Mouse (Mus musculus): Measurements from ENCODE around the gene Midn.

Midn gene

GRCm38 (mm10) chr10:80170052-80170451 lies 22.0 kb downstream of the Midn start:
- DNase-seq (ENCODE audit: extremely low read depth, low read depth, low spot score), result no peak

GRCm38 (mm10) chr10:80170601-80171021 lies 22.5 kb downstream of the Midn start:
- no peak for DNase-seq (ENCODE audit: extremely low read depth, low read depth, low spot score)

- no peak for DNase-seq (ENCODE audit: extremely low read depth, low read depth, low spot score)
Measured at GRCm38 (mm10) chr10:80171252-80171651, 23.2 kb downstream of the Midn start.

- DNase-seq (ENCODE audit: extremely low read depth, low read depth, low spot score), result no peak
Measured at GRCm38 (mm10) chr10:80171760-80172526, 23.9 kb downstream of the Midn start.

- DNase-seq (ENCODE audit: extremely low read depth, low read depth, low spot score), result no peak
Measured at GRCm38 (mm10) chr10:80172527-80173292, 24.6 kb downstream of the Midn start, which contains the start of gene 1600002K03Rik. TSS of gene 1600002K03Rik (plus strand) at chr10:80172944.

GRCm38 (mm10) chr10:80173358-80173757 lies 25.3 kb downstream of the Midn start:
- DNase-seq (ENCODE audit: extremely low read depth, low read depth, low spot score), result no peak

- no peak for DNase-seq (ENCODE audit: extremely low read depth, low read depth, low spot score)
Measured at GRCm38 (mm10) chr10:80173955-80174640, 26.0 kb downstream of the Midn start.

- no peak for DNase-seq (ENCODE audit: extremely low read depth, low read depth, low spot score)
Measured at GRCm38 (mm10) chr10:80174705-80175104, 26.6 kb downstream of the Midn start.

- DNase-seq (ENCODE audit: extremely low read depth, low read depth, low spot score), result no peak
Measured at GRCm38 (mm10) chr10:80175536-80176269, 27.6 kb downstream of the Midn start.

GRCm38 (mm10) chr10:80176270-80176834 lies 28.3 kb downstream of the Midn start:
- DNase-seq (ENCODE audit: extremely low read depth, low read depth, low spot score), result no peak

- DNase-seq (ENCODE audit: extremely low read depth, low read depth, low spot score), result no peak
Measured at GRCm38 (mm10) chr10:80177441-80178279, 29.6 kb downstream of the Midn start.

- no peak for DNase-seq (ENCODE audit: extremely low read depth, low read depth, low spot score)
Measured at GRCm38 (mm10) chr10:80179068-80180051, 31.3 kb downstream of the Midn start, which contains the start of gene Efna2. TSS of gene Efna2 (plus strand) at chr10:80179482.

GRCm38 (mm10) chr10:80180288-80180687 lies 32.2 kb downstream of the Midn start:
- DNase-seq (ENCODE audit: extremely low read depth, low read depth, low spot score), result no peak

GRCm38 (mm10) chr10:80180823-80181222 lies 32.8 kb downstream of the Midn start:
- no peak for DNase-seq (ENCODE audit: extremely low read depth, low read depth, low spot score)

- no peak for DNase-seq (ENCODE audit: extremely low read depth, low read depth, low spot score)
Measured at GRCm38 (mm10) chr10:80182547-80182946, 34.5 kb downstream of the Midn start.

GRCm38 (mm10) chr10:80186649-80187048 lies 38.6 kb downstream of the Midn start:
- DNase-seq (ENCODE audit: extremely low read depth, low read depth, low spot score), result no peak

- DNase-seq (ENCODE audit: extremely low read depth, low read depth, low spot score), result no peak
Measured at GRCm38 (mm10) chr10:80187739-80188138, 39.7 kb downstream of the Midn start.

GRCm38 (mm10) chr10:80188453-80189024 lies 40.5 kb downstream of the Midn start:
- DNase-seq (ENCODE audit: extremely low read depth, low read depth, low spot score), result no peak
